Mouse (Mus musculus) thymus, adult 18-20 months (tissue): Measurements from ENCODE around the gene Sbf1.

Experiments used
- DNase-seq, 2 experiments: peaks; one replicate each; pipeline ENCODE4 v3.0.0; 2022; ENCODE audit warnings: mixed read lengths in 2 of 2

The Sbf1 gene

GRCm38 (mm10) chr15:89277366-89277765, 37.7 kb downstream of the Sbf1 start:
- no peak for DNase-seq

GRCm38 (mm10) chr15:89275497-89275896, 39.6 kb downstream of the Sbf1 start:
- no peak for DNase-seq

GRCm38 (mm10) chr15:89264485-89264884, 50.6 kb downstream of the Sbf1 start:
- DNase-seq, result no peak

- DNase-seq, result no peak
Measured at GRCm38 (mm10) chr15:89258997-89259396, 56.1 kb downstream of the Sbf1 start.

GRCm38 (mm10) chr15:89255330-89255729, 59.8 kb downstream of the Sbf1 start:
- DNase-seq, result no peak

- no peak for DNase-seq
Measured at GRCm38 (mm10) chr15:89249063-89249462, 66.0 kb downstream of the Sbf1 start.

GRCm38 (mm10) chr15:89241025-89241424, 74.1 kb downstream of the Sbf1 start:
- no peak for DNase-seq

GRCm38 (mm10) chr15:89239751-89240392, 75.2 kb downstream of the Sbf1 start:
- DNase-seq, result no peak
